Mouse (Mus musculus) CD4-positive naive resting alpha-beta T cell, adult 76 days (primary cell): ENCODE data around the gene Cul7. TPM values are rescaled to one million over a fixed set of nuclear protein-coding genes. Genes with fewer than 3 reads are reported as not detected.

ENCODE experiments used
- total RNA-seq: library from RNA; stranded (reverse); gene quantifications from one replicate; pipeline ENCODE4 v1.2.4, GENCODE M21; 2023

Gene Cul7
- 5.2 TPM for total RNA-seq

GRCm38 (mm10) chr17:46650232-46651031 is at the start of gene Cul7:
Gene Cul7 (plus strand): TSS chr17:46650337.

GRCm38 (mm10) chr17:46628791-46629684 is 21.1 kb upstream of the Cul7 start, which contains the start of gene Ptk7:
Gene Ptk7 (minus strand): TSS chr17:46629504.

GRCm38 (mm10) chr17:46645561-46646321 is 4.4 kb upstream of the Cul7 start, which contains the start of the genes Klc4 and Mrpl2:
Gene Klc4 (minus strand): TSS chr17:46646022.
Gene Mrpl2 (plus strand): TSS chr17:46646229.

GRCm38 (mm10) chr17:46673850-46674529 is 23.9 kb downstream of the Cul7 start, which contains the start of gene Rrp36:
Gene Rrp36 (minus strand): TSS chr17:46674352.

GRCm38 (mm10) chr17:46678416-46678815 is 28.3 kb downstream of the Cul7 start, which contains the start of gene Mea1:
Gene Mea1 (plus strand): TSS chr17:46678793.

GRCm38 (mm10) chr17:46680760-46681373 is 30.7 kb downstream of the Cul7 start, which contains the start of gene Klhdc3:
Gene Klhdc3 (minus strand): TSS chr17:46680914.

GRCm38 (mm10) chr17:46704887-46705835 is 55.0 kb downstream of the Cul7 start, which contains the start of gene Ppp2r5d:
Gene Ppp2r5d (minus strand): TSS chr17:46705111.

GRCm38 (mm10) chr17:46710959-46711597 is 60.9 kb downstream of the Cul7 start, which contains the start of gene Pex6:
Gene Pex6 (plus strand): TSS chr17:46711463.

Other genes starting within 250 kb of the Cul7 start
- not detected for gene Crip3, start 221.4 kb upstream of the Cul7 start, total RNA-seq
- gene Slc22a7, start 211.9 kb upstream of the Cul7 start, total RNA-seq, result not detected
- 0.56 TPM for gene Ttbk1, start 162.7 kb upstream of the Cul7 start, total RNA-seq
- not detected for gene Dnph1, start 153.6 kb upstream of the Cul7 start, total RNA-seq
- gene Cul9, start 103.9 kb upstream of the Cul7 start, total RNA-seq, result 13.4 TPM
- 62.6 TPM for gene Srf, start 94.2 kb upstream of the Cul7 start, total RNA-seq
- gene Ptk7, start 20.8 kb upstream of the Cul7 start, total RNA-seq, result not detected
- 16.8 TPM for gene Klc4, start 4.3 kb upstream of the Cul7 start, total RNA-seq
- 29.7 TPM for gene Mrpl2, start 4.1 kb upstream of the Cul7 start, total RNA-seq
- gene Rrp36, start 24.0 kb downstream of the Cul7 start, total RNA-seq, result 28.7 TPM
- gene Mea1, start 28.5 kb downstream of the Cul7 start, total RNA-seq, result 45.7 TPM
- gene Klhdc3, start 30.6 kb downstream of the Cul7 start, total RNA-seq, result 40.5 TPM
- gene Ppp2r5d, start 54.8 kb downstream of the Cul7 start, total RNA-seq, result 39.6 TPM
- 29.7 TPM for gene Pex6, start 61.1 kb downstream of the Cul7 start, total RNA-seq
- 0.94 TPM for gene Gnmt, start 78.8 kb downstream of the Cul7 start, total RNA-seq
- 57.5 TPM for gene Cnpy3, start 101.9 kb downstream of the Cul7 start, total RNA-seq
- not detected for gene Ptcra, start 113.4 kb downstream of the Cul7 start, total RNA-seq
- gene 2310039H08Rik, start 122.3 kb downstream of the Cul7 start, total RNA-seq, result 18.1 TPM
- 60.5 TPM for gene Rpl7l1, start 132.3 kb downstream of the Cul7 start, total RNA-seq
- 55.5 TPM for gene Bicral, start 208.1 kb downstream of the Cul7 start, total RNA-seq
- 12.5 TPM for gene Tbcc, start 240.3 kb downstream of the Cul7 start, total RNA-seq